Mouse (Mus musculus) heart, adult 2 months (tissue): ENCODE results near the gene Tenm4.

Experiments used
- CTCF ChIP-seq: fragments of 200-600 bp; IDR thresholded peaks from 2 replicates; pipeline ENCODE4 v1.8.1; 2022; ENCODE audit warnings: antibody characterized with exemption, mild to moderate bottlenecking, moderate library complexity
- EP300 ChIP-seq: fragments of 200-500 bp; IDR thresholded peaks from 2 replicates; pipeline ENCODE4 v1.6.1; 2011; ENCODE audit warnings: low read depth, low read length, control low read depth; ENCODE audit not compliant: insufficient read depth
- POLR2A ChIP-seq: fragments of 200-500 bp; IDR thresholded peaks from 2 replicates; pipeline ENCODE4 v1.6.1; 2011; ENCODE audit warnings: mild to moderate bottlenecking, low read depth, low read length, control low read depth; ENCODE audit not compliant: insufficient read depth

- TF ChIP-seq CTCF (no peak), POLR2A (no peak), EP300 (no peak)
Observed at GRCm38 (mm10) chr7:96524486-96525205, 353.6 kb downstream of the Tenm4 start.
